16 mouse cellular contexts compared by ENCODE assay signal in the genomic region with DNA sequence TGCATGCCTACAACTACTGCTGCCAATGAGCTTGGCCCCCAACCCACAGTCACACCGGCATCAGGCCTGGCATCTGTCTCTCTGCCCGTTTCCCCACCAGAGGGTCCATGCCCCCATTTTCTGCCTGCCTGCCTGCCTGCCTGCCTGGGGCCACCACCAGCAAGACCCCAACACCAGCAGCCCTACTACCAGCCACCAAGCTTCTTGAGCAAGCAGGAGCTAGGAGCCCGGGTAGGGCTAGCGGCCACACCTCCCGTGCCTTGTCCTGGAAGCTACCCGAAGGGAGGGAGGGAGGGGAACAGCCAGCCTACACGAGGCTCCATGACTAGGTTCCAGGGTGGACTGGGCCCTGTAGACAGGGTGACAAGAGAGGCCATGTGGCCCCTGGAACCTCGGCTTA. TPM values are rescaled to one million over a fixed set of nuclear protein-coding genes. Genes with fewer than 3 reads are reported as not detected.
"Had no signal": no experiment of that assay in that cellular context is flagged by ENCODE, and none has a peak within 500 bp of the region (broad histone marks: within the 10 kb centered on the region; RNA-seq: fewer than 3 reads in every experiment).

No protein-coding gene starts in this region.

- H3K4me2 ChIP-seq: limb, embryonic 12.5 days; liver, embryonic 13.5 days; lung, embryonic 14.5 days; midbrain, embryonic 12.5 days; midbrain, embryonic 15.5 days; neural tube, embryonic 13.5 days had no signal

- ATAC-seq: intestine, postnatal 0 days; lung, postnatal 0 days; midbrain, embryonic 15.5 days had no signal

- H3K4me3 ChIP-seq: layer of hippocampus, adult 2 months; limb, embryonic 12.5 days; liver, embryonic 13.5 days; midbrain, embryonic 12.5 days; midbrain, embryonic 15.5 days; neural tube, embryonic 13.5 days had no signal

- H3K9ac ChIP-seq: limb, embryonic 12.5 days; liver, embryonic 13.5 days; lung, embryonic 14.5 days; midbrain, embryonic 12.5 days; midbrain, embryonic 15.5 days; neural tube, embryonic 13.5 days had no signal

- H3K27ac ChIP-seq: kidney, postnatal 0 days; layer of hippocampus, adult 2 months; limb, embryonic 12.5 days; liver, embryonic 13.5 days; macrophage; midbrain, embryonic 12.5 days; midbrain, embryonic 15.5 days; neural tube, embryonic 13.5 days had no signal

- DNase-seq: kidney, adult 2 months; layer of hippocampus, adult 9-11 months; liver; liver, embryonic 13.5 days; lung, embryonic 14.5 days; thymus, adult 18-20 months had no signal

- H3K9me3 ChIP-seq: limb, embryonic 12.5 days; liver, embryonic 13.5 days; midbrain, embryonic 12.5 days; midbrain, embryonic 15.5 days; neural tube, embryonic 13.5 days had no signal

RNA-seq across cellular contexts. Expression of gene Prrt4, which starts 22.6 kb away (rescaled TPM):
- total RNA-seq: megakaryocyte, adult 5-6 weeks had no signal
- polyA plus RNA-seq: macrophage had no signal
